Mouse (Mus musculus) liver, embryonic 14.5 days (tissue): ENCODE data around the gene Ubxn6. TPM values are rescaled to one million over a fixed set of nuclear protein-coding genes. Genes with fewer than 3 reads are reported as not detected.

Experiments
- ATAC-seq: fragments of 200-750 bp; cut with Nextera tagmentation; 2 replicates; pipeline ENCODE4 v1.8.0; 2017; ENCODE audit warnings: moderate number of reproducible peaks, mild to moderate bottlenecking, moderate library complexity; ENCODE audit not compliant: insufficient read depth
- DNase-seq, 3 experiments: peaks; one replicate each; pipeline ENCODE4 v3.0.0-alpha.2; 2012 to 2013; ENCODE audit warnings: low read depth in 3 of 3, low spot score in 3 of 3
- H3K27ac ChIP-seq: fragments of 300-500 bp; sonication (generic); 2 replicates; pipeline ENCODE4 v1.5.1; 2014; ENCODE audit warnings: moderate library complexity, mild to moderate bottlenecking, control low read depth, inconsistent platforms
- H3K27me3 ChIP-seq: fragments of 300-500 bp; sonication (generic); 2 replicates; pipeline ENCODE4 v1.6.1; 2014; ENCODE audit warnings: mild to moderate bottlenecking, low read length, moderate library complexity; ENCODE audit not compliant: control insufficient read depth, insufficient read depth
- H3K36me3 ChIP-seq: fragments of 300-500 bp; sonication (generic); replicated peaks from 2 replicates; pipeline ENCODE4 v1.6.1; 2014; ENCODE audit warnings: low read depth; ENCODE audit not compliant: control insufficient read depth, insufficient read depth
- H3K4me1 ChIP-seq, 2 experiments: fragments of 200-500 bp in 1 of 2; fragments of 300-500 bp in 1 of 2; sonication (generic) in 1 of 2; replicated peaks; 2 replicates each; pipeline ENCODE4 v1.6.1; 2012 to 2014; ENCODE audit warnings: antibody characterized with exemption in 1 of 2, inconsistent platforms in 1 of 2, low read length in 1 of 2; ENCODE audit not compliant: control insufficient read depth in 2 of 2, insufficient read depth in 2 of 2
- H3K4me2 ChIP-seq: fragments of 300-500 bp; sonication (generic); 2 replicates; pipeline ENCODE4 v1.6.1; 2014; ENCODE audit warnings: low read depth, mild to moderate bottlenecking, control low read depth, moderate library complexity
- H3K4me3 ChIP-seq, 2 experiments: fragments of 200-500 bp in 1 of 2; fragments of 300-500 bp in 1 of 2; sonication (generic) in 1 of 2; 2 replicates each; pipeline ENCODE4 v1.5.1; 2012 to 2014; ENCODE audit warnings: low read depth in 2 of 2, low read length in 2 of 2, mild to moderate bottlenecking in 2 of 2, control low read depth in 1 of 2, inconsistent platforms in 1 of 2, moderate library complexity in 1 of 2; ENCODE audit not compliant: insufficient read depth in 1 of 2
- H3K9ac ChIP-seq: fragments of 300-500 bp; sonication (generic); replicated peaks from 2 replicates; pipeline ENCODE4 v1.6.1; 2014; ENCODE audit warnings: mild to moderate bottlenecking, control low read depth, moderate library complexity
- H3K9me3 ChIP-seq: fragments of 300-500 bp; sonication (generic); 2 replicates; pipeline ENCODE4 v1.6.1; 2016; ENCODE audit warnings: low read length, mixed read lengths; ENCODE audit not compliant: control insufficient read depth
- CTCF ChIP-seq: IDR thresholded peaks from 2 replicates; pipeline ENCODE4 v1.5.1; 2016; ENCODE audit warnings: antibody characterized with exemption, low read depth, control low read depth
- EP300 ChIP-seq: IDR thresholded peaks from 2 replicates; pipeline ENCODE4 v1.6.1; 2016; ENCODE audit warnings: antibody characterized with exemption, low read depth
- WGBS: fragments of 180-500 bp; shearing (Covaris S2); extraction: QIAGEN DNeasy Blood & Tissue Kit; methylation state at CpG from one replicate; pipeline ENCODE4 v1.1.7; 2014; ENCODE audit not compliant: insufficient replicate concordance; 5-methylcytosine and 5-hydroxymethylcytosine counted together
- polyA plus RNA-seq, 2 experiments: library from polyadenylated mRNA; depleted of rRNA in 1 of 2; stranded (reverse) in 1 of 2; unstranded in 1 of 2; fragments of >200 nt; fragmentation: Nextera tagmentation in 1 of 2; extraction: Ambion mirVana in 1 of 2; gene quantifications; 2 replicates each; pipeline versions ENCODE4 v1.2.1 to v1.2.3; 2012 to 2014

The Ubxn6 gene
- polyA plus RNA-seq, 2 experiments: 7.3 to 10.8 TPM

GRCm38 (mm10) chr17:56057381-56058120, 17.3 kb downstream of the Ubxn6 start:
- no peak for TF ChIP-seq CTCF
- no peak for TF ChIP-seq EP300
- Histone ChIP-seq H3K4me1 (no peaks in the 10 kb centered on the region), H3K27ac (no peak overlapping the region), H3K9ac (no peak overlapping the region), H3K4me2 (no peak overlapping the region), H3K9me3 (no peaks in the 10 kb centered on the region), H3K4me3 (no peak overlapping the region), H3K36me3 (peaks cover 75% of the 10 kb centered on the region), H3K27me3 (no peaks in the 10 kb centered on the region)
- no peak for ATAC-seq
- 90% methylated on average over 11 of the region's 11 CpGs for WGBS
- DNase-seq: no peak

- H3K36me3 ChIP-seq: peaks cover 69% of the 10 kb centered on the region
- ATAC-seq: peak; percentile 24; the same call in 1 of the 2 replicates
Measured at GRCm38 (mm10) chr17:56055945-56056678, 18.7 kb downstream of the Ubxn6 start.

GRCm38 (mm10) chr17:56054938-56055337, 19.9 kb downstream of the Ubxn6 start:
- no peak overlapping the region for H3K4me3 ChIP-seq
- no peaks in the 10 kb centered on the region for H3K4me1 ChIP-seq
- no peaks in the 10 kb centered on the region for H3K9me3 ChIP-seq
- no peaks in the 10 kb centered on the region for H3K27me3 ChIP-seq
- no peak for TF ChIP-seq CTCF
- TF ChIP-seq EP300: no peak
- ATAC-seq (no peak), DNase-seq (no peak)
- H3K4me2 ChIP-seq: no peak overlapping the region
- no peak overlapping the region for H3K9ac ChIP-seq
- peaks cover 69% of the 10 kb centered on the region for H3K36me3 ChIP-seq
- no peak overlapping the region for H3K27ac ChIP-seq

More at GRCm38 (mm10) chr17:56055945-56056678, 18.7 kb downstream of the Ubxn6 start:
- Histone ChIP-seq H3K27ac (no peak overlapping the region), H3K9ac (no peak overlapping the region), H3K4me2 (no peak overlapping the region), H3K4me3 (no peak overlapping the region), H3K4me1 (no peaks in the 10 kb centered on the region), H3K9me3 (no peaks in the 10 kb centered on the region), H3K27me3 (no peaks in the 10 kb centered on the region)
- WGBS: 50% methylated on average over 4 of the region's 4 CpGs
- DNase-seq: no peak
- TF ChIP-seq EP300 (no peak), CTCF (no peak)

GRCm38 (mm10) chr17:56051369-56051768, 23.5 kb downstream of the Ubxn6 start:
- no peaks in the 10 kb centered on the region for H3K9me3 ChIP-seq
- ATAC-seq (no peak), DNase-seq (no peak)
- no peak overlapping the region for H3K4me3 ChIP-seq
- TF ChIP-seq EP300: no peak
- no peak for TF ChIP-seq CTCF
- H3K27me3 ChIP-seq: no peaks in the 10 kb centered on the region
- WGBS: 80% methylated on average over 5 of the region's 5 CpGs
- H3K4me2 ChIP-seq: no peak overlapping the region
- H3K27ac ChIP-seq: no peak overlapping the region
- peaks cover 65% of the 10 kb centered on the region for H3K36me3 ChIP-seq
- no peaks in the 10 kb centered on the region for H3K4me1 ChIP-seq
- no peak overlapping the region for H3K9ac ChIP-seq

- peak overlapping the region; percentile 91 for H3K4me2 ChIP-seq
- peaks cover 25% of the 10 kb centered on the region for H3K36me3 ChIP-seq
- DNase-seq: peak in 1 of 3 experiments; percentile 28
- H3K4me3 ChIP-seq: peak overlapping the region; percentile 90 to 97
- TF ChIP-seq CTCF (no peak), EP300 (no peak)
- H3K27ac ChIP-seq: peak overlapping the region; percentile 75
- under 1% methylated on average over 12 of the region's 12 CpGs for WGBS
- H3K9me3 ChIP-seq: no peaks in the 10 kb centered on the region
- no peaks in the 10 kb centered on the region for H3K27me3 ChIP-seq
- H3K4me1 ChIP-seq: peaks cover 10 to 17% of the 10 kb centered on the region in 2 experiments
- ATAC-seq: no peak
- peak overlapping the region; percentile 87 for H3K9ac ChIP-seq
Measured at GRCm38 (mm10) chr17:56040857-56041163, 34.0 kb downstream of the Ubxn6 start.
